Mouse (Mus musculus): Measurements from ENCODE around the gene Izumo2. TPM values are rescaled to one million over a fixed set of nuclear protein-coding genes. Genes with fewer than 3 reads are reported as not detected.

Gene Izumo2
- total RNA-seq, 4 experiments from 2014 or later, result not detected

DNA sequence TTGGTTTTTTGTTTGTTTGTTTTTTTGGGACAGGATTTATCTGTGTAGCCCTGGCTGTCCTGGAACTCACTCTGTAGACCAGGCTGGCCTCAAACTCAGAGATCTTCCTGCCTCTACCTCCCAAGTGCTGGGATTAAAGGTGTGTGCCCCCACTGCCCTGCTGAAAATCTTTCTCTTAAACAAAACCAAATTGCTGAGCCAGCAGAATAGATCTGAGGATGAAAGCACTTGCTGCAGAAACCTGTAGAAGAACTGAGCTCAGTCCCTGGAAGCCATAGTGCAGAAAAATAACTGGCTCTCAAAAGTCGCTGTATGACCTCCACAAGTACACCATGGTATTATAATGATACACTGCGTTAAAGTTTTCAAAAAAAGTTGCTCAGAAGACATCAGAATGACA, 48.6 kb downstream of the Izumo2 start:
- DNase-seq (ENCODE audit: low spot score in 2 of 2), result no peak

DNA sequence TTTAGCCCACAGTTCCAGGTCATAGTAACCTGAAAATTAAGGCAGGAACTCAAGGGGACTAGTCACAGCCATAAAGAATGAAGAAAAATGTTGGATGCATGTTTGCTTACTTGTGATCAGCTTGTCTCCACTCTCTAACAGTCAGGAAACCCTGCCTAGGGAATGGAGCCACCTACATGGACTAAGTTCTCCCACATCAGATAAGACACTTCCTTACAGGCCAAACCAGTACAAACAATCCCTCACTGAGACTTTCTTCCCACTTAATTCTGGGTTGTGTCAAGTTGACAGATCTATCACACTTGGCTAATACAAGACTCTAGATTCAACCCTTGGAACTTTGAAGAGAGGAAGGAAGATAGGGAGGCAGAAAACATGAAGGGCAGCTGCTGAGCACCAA, 51.8 kb downstream of the Izumo2 start:
- DNase-seq (ENCODE audit: low spot score in 2 of 2), result no peak

DNA sequence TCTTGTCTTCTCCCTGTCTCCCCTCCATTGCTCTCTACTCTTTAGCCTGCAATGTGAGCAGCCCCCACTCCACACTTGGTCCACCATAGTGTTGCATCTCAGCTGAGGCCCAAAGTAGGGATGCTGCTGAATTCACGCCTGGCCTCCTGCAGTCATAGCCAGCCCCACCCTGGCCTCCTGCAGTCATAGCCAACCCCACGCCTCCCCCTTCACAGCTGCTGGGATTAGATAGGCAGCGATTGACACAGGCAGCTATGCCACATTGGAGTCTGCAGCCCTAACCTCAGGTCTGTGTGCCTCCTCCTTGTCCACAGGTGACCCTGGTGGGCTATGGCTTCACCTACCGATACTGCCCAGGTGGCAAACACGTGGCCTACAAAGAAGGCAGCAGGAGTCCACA, 59.6 kb downstream of the Izumo2 start:
- DNase-seq (ENCODE audit: low spot score in 2 of 2), result no peak

Other genes with a start within 250 kb of the Izumo2 start
- 10 to 100 TPM; 11.1 to 13.6 (median 12.4) TPM for gene Aspdh, start 243.4 kb upstream of the Izumo2 start, total RNA-seq (2022)
- gene Josd2, start 240.8 kb upstream of the Izumo2 start, total RNA-seq (2022), result 100 to 1,000 TPM in 2 of 4 experiments, 10 to 100 TPM in 2; 97.1 to 114 (median 103) TPM
- gene Emc10, start 212.2 kb upstream of the Izumo2 start, total RNA-seq (2022), result 100 to 1,000 TPM; 201 to 225 (median 215) TPM
- 10 to 100 TPM; 15.5 to 21.6 (median 19.0) TPM for gene Fam71e1, start 212.2 kb upstream of the Izumo2 start, total RNA-seq (2022)
- under 1 TPM in 3 of 4 experiments, not detected in 1; 0.10 to 0.57 (median 0.14) TPM for gene Mybpc2, start 184.1 kb upstream of the Izumo2 start, total RNA-seq (2022)
- gene Spib, start 176.7 kb upstream of the Izumo2 start, total RNA-seq (2022), result under 1 TPM in 1 of 4 experiments, not detected in 3; 0.16 TPM
- 10 to 100 TPM in 2 of 4 experiments, 1 to 10 TPM in 2; 8.2 to 11.5 (median 10.2) TPM for gene Pold1, start 159.9 kb upstream of the Izumo2 start, total RNA-seq (2022)
- gene Nr1h2, start 154.8 kb upstream of the Izumo2 start, total RNA-seq (2022), result 10 to 100 TPM; 57.2 to 67.9 (median 61.1) TPM
- under 1 TPM in 1 of 4 experiments, not detected in 3; 0.65 TPM for gene Napsa, start 136.4 kb upstream of the Izumo2 start, total RNA-seq (2022)
- 100 to 1,000 TPM; 133 to 157 (median 145) TPM for gene Kcnc3, start 118.1 kb upstream of the Izumo2 start, total RNA-seq (2022)
- gene Myh14, start 37.9 kb upstream of the Izumo2 start, total RNA-seq (2022), result 10 to 100 TPM; 26.6 to 36.6 (median 32.8) TPM
- 10 to 100 TPM; 27.7 to 34.6 (median 33.7) TPM for gene Vrk3, start 39.7 kb downstream of the Izumo2 start, total RNA-seq (2022)
- gene Zfp473, start 42.3 kb downstream of the Izumo2 start, total RNA-seq (2022), result under 1 TPM; 0.31 to 0.70 (median 0.60) TPM
- 10 to 100 TPM; 27.7 to 32.5 (median 30.2) TPM for gene Nup62, start 107.3 kb downstream of the Izumo2 start, total RNA-seq (2022)
- 10 to 100 TPM in 2 of 4 experiments, 1 to 10 TPM in 2; 2.7 to 12.2 (median 7.8) TPM for gene Il4i1, start 107.6 kb downstream of the Izumo2 start, total RNA-seq (2022)
- gene Atf5, start 107.9 kb downstream of the Izumo2 start, total RNA-seq (2022), result 10 to 100 TPM; 23.3 to 36.1 (median 26.1) TPM
- gene Akt1s1, start 140.2 kb downstream of the Izumo2 start, total RNA-seq (2022), result 10 to 100 TPM; 66.3 to 72.6 (median 71.0) TPM
- gene Tbc1d17, start 140.3 kb downstream of the Izumo2 start, total RNA-seq (2022), result 10 to 100 TPM; 71.9 to 92.1 (median 73.8) TPM
- gene Pnkp, start 148.4 kb downstream of the Izumo2 start, total RNA-seq (2022), result 10 to 100 TPM; 29.8 to 37.7 (median 32.4) TPM
- 100 to 1,000 TPM; 310 to 354 (median 329) TPM for gene Ptov1, start 161.0 kb downstream of the Izumo2 start, total RNA-seq (2022)
- 100 to 1,000 TPM in 3 of 4 experiments, 10 to 100 TPM in 1; 89.6 to 111 (median 107) TPM for gene Med25, start 184.0 kb downstream of the Izumo2 start, total RNA-seq (2022)
- 10 to 100 TPM; 22.9 to 30.0 (median 26.7) TPM for gene Fuz, start 187.3 kb downstream of the Izumo2 start, total RNA-seq (2022)
- 100 to 1,000 TPM; 274 to 323 (median 303) TPM for gene Ap2a1, start 220.8 kb downstream of the Izumo2 start, total RNA-seq (2022)
- gene Tsks, start 234.5 kb downstream of the Izumo2 start, total RNA-seq (2022), result under 1 TPM; 0.37 to 0.85 (median 0.67) TPM